Mouse (Mus musculus) right cerebral cortex, adult 2 months (tissue): ENCODE results near the gene Vsig2.

Experiments used
- DNase-seq, 2 experiments: peaks; one replicate each; pipeline ENCODE4 v3.0.0; 2021 to 2022; ENCODE audit warnings: low spot score in 2 of 2

Gene Vsig2

GRCm38 (mm10) chr9:37539170-37540025 lies at the start of gene Vsig2:
Gene Vsig2, plus strand, starts transcription at chr9:37539255.
- DNase-seq: no peak

GRCm38 (mm10) chr9:37489446-37490120 lies 49.5 kb upstream of the Vsig2 start:
- peak; percentile 22 to 33 for DNase-seq

DNA sequence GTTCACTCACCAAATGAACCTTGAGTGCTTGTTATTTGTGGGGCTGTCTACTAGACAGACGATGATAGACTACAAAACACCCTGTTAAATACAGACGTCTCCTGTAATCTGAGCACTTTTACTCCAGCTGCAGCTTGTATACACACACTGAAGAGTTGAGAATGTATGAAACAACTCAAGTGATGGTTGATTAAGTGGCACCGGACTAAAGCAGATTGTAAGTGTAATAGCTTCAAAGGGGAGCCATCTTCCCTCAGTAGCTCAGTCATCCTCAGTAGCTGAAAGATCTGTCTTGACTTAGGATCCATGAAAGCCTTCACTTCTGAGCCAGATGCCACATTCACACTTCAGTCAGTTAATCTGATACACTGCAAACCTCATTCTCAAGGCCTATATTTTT lies 43.3 kb upstream of the Vsig2 start:
- no peak for DNase-seq

DNA sequence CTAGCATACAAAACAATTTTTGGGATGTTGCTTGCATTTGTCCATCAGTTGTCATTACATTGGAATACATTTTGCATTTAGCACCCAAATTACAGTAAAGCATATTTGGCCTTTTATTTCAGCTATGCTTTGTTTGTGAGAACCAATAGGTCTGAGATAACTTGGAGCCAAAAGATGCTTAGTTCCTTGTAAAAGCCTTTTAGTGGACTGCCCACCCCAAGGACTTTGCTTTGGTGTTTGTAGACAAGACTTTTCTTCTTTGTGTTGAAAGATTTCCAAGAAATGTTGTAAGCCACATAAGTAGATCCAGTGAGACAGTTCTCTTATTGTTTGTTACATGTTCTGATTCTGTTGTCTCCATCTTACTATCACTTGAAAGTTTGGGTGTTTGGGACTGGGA lies 42.7 kb upstream of the Vsig2 start:
- no peak for DNase-seq

DNA sequence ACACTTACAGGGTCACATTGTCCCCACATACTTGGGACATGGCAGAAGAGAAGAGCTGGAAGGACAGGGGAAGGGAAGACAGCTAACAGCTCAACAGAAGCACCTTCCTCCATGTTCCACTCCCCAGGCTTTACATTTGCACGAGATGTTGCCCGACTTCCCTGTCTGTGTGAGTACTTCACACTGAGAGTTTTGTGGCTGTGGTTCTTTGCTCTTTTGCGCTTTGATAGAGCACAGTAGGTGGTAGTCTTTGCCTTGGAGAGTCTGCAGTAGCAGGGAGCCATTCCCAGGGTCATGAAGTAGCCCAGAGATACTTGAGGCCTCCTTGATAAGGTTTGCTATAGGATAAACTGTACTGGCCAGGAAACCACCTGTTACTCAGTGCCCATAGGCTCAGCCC lies 38.9 kb upstream of the Vsig2 start:
- DNase-seq: no peak

GRCm38 (mm10) chr9:37501170-37501569 lies 37.9 kb upstream of the Vsig2 start:
- DNase-seq: no peak

GRCm38 (mm10) chr9:37504348-37504747 lies 34.7 kb upstream of the Vsig2 start:
- no peak for DNase-seq

DNA sequence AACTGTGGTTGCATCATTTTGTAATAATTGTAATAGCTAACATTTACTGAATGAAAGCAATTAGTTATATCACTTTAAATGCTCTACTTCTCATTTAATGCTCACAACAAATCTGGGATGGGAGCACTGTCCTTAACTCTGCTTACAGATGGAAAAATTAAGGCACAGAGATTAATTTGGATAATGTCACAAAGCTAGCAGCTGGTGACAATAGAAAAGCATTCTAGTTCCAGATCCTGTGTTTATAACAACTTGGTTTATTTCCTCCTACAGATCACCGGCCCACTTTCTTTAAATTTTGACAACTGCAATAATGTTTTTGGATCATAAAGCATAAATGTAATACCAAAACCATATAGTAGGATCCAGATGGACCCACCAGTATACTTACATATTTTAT lies 33.0 kb upstream of the Vsig2 start:
- DNase-seq: no peak

GRCm38 (mm10) chr9:37512097-37512496 lies 27.0 kb upstream of the Vsig2 start:
- no peak for DNase-seq

- no peak for DNase-seq
Measured at GRCm38 (mm10) chr9:37514456-37514855, 24.6 kb upstream of the Vsig2 start.

GRCm38 (mm10) chr9:37517467-37517866 lies 21.6 kb upstream of the Vsig2 start:
- no peak for DNase-seq

DNA sequence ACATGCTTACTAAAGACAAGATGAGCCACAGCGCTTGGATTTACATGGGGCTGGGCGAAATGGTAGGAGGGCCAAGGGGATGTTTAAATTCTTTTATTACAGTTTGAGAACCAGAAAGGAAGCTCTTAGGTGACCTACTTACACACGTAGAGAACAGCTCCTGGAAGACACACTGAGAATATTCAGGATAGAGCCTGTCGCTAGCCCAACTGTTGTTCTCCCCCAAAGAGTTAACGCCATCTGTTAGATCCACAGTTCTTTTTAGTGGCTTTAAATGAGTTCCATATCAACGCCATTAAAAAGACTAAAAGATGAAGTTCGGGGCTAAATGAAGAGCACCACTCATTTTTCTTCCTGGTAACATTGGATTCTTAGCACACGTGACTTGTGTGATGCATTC lies 20.1 kb upstream of the Vsig2 start:
- DNase-seq: no peak

GRCm38 (mm10) chr9:37519995-37520394 lies 19.1 kb upstream of the Vsig2 start:
- no peak for DNase-seq

GRCm38 (mm10) chr9:37525461-37525860 lies 13.6 kb upstream of the Vsig2 start:
- DNase-seq: no peak

- DNase-seq: no peak
Measured at GRCm38 (mm10) chr9:37526443-37527395, 12.3 kb upstream of the Vsig2 start.

DNA sequence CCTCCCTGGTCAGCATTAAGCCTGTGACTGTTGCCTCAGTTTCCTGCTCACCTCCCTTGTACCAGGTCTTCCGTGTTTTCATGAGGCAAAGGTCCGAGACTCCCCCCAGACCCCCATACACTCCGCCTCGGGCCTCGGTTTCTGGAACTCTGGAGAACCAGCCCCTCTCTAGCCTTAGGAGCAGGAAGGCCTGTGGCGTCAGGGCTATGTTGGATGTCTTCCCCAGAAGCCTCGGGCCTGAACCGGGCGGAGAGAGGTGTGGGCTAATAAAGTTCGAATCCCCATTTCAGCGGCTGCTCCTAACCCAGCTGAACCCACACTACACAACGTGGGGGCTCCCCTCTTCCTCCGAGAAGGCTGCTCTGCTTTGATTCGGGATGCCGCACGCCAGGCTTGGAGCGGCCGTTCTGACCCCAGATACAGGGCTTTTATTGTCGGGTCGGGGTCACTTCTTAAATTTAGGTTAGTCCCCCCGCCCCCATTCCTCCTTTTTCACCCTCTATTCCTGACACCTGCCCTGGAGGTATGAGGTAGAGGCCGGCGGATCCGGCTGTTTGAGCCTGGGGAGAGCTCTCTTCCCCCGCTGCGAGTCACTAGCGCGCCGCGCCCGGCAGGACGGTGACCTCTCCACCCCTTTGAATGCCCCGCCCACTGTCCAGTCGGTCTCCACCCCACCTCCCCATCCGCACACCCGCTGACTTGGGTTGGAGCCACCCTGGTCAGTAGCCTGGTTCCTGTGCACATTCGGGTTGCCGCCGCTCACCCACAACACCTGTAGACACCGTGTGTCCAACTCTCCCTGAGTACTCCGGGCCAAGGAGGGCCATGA lies 11.4 kb upstream of the Vsig2 start, which contains the start of gene Esam:
Gene Esam, plus strand, starts transcription at position 683 of the 829 bp plus-strand sequence.
- DNase-seq: no peak

GRCm38 (mm10) chr9:37528225-37528970 lies 10.7 kb upstream of the Vsig2 start:
- DNase-seq: no peak

- no peak for DNase-seq
Measured at GRCm38 (mm10) chr9:37530031-37530887, 8.8 kb upstream of the Vsig2 start.
